Mouse (Mus musculus) intestine, embryonic 16.5 days (tissue): ENCODE measurements at regions not wholly inside any gene's neighbourhood (a gene's known extent, or its start where the extent isn't known, plus 50 kb on each side); places are given as distances from the start of the nearest gene placed in this dataset.
"Not testable (repeated sequence)": the region's sequence is repeated elsewhere in the genome, so short reads cannot be mapped to it uniquely, and the experiment has no call there.

ENCODE experiments used
- ATAC-seq: fragments of 200-750 bp; cut with Nextera tagmentation; 2 replicates; pipeline ENCODE4 v1.8.0; 2017; ENCODE audit warnings: moderate TSS enrichment, moderate library complexity
- H3K27ac ChIP-seq: fragments of 300-500 bp; sonication (generic); 2 replicates; pipeline ENCODE4 v1.5.1; 2014; ENCODE audit warnings: mild to moderate bottlenecking, low read length
- H3K27me3 ChIP-seq: fragments of 300-500 bp; sonication (generic); replicated peaks from 2 replicates; pipeline ENCODE4 v1.6.1; 2014; ENCODE audit warnings: low read length, control low read depth, mixed read lengths; ENCODE audit not compliant: control insufficient read depth, insufficient read depth
- H3K36me3 ChIP-seq: fragments of 300-500 bp; sonication (generic); 2 replicates; pipeline ENCODE4 v1.6.1; 2014; ENCODE audit warnings: low read length, control low read depth; ENCODE audit not compliant: control insufficient read depth, insufficient read depth
- H3K4me1 ChIP-seq: fragments of 300-500 bp; sonication (generic); 2 replicates; pipeline ENCODE4 v1.6.1; 2014; ENCODE audit warnings: low read length, control low read depth, mixed read lengths; ENCODE audit not compliant: control insufficient read depth, insufficient read depth
- H3K4me2 ChIP-seq: fragments of 300-500 bp; sonication (generic); 2 replicates; pipeline ENCODE4 v1.6.1; 2014; ENCODE audit warnings: low read depth, low read length, control low read depth
- H3K4me3 ChIP-seq: fragments of 300-500 bp; sonication (generic); 2 replicates; pipeline ENCODE4 v1.5.1; 2014; ENCODE audit warnings: mild to moderate bottlenecking, low read length
- H3K9ac ChIP-seq: fragments of 300-500 bp; sonication (generic); 2 replicates; pipeline ENCODE4 v1.6.1; 2014; ENCODE audit warnings: low read depth, low read length
- H3K9me3 ChIP-seq: fragments of 300-500 bp; sonication (generic); 2 replicates; pipeline ENCODE4 v1.6.1; 2016; ENCODE audit warnings: low read length, control low read depth; ENCODE audit not compliant: control insufficient read depth
- WGBS: fragments of 180-500 bp; shearing (Covaris S2); extraction: QIAGEN DNeasy Blood & Tissue Kit; methylation state at CpG from one replicate; pipeline ENCODE4 v1.1.7; 2014; 5-methylcytosine and 5-hydroxymethylcytosine counted together

DNA sequence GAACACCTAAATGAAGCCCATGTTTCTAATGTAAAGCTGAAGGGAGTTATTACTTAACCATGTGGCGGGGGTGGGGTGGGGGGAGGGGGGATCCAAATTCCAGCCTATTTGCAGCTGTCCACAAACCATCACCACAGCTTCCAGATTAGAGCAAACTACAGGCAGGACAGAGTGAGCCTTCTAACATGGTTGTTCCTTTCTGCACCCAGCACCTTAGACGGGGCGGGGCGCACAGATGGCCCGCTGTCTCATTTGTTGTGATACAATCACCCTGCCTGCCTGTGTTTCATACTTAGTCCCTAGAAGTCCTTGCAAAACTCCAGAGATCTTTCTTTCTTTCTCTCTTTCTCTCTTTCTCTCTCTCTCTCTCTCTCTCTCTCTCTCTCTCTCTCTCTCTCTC is 182.8 kb upstream of the Arhgap18 start:
- no peak overlapping the region for H3K9ac ChIP-seq
- H3K36me3 ChIP-seq: no peaks in the 10 kb centered on the region
- no peak overlapping the region for H3K27ac ChIP-seq
- no peak overlapping the region for H3K4me2 ChIP-seq
- no peak overlapping the region for H3K4me3 ChIP-seq
- no peaks in the 10 kb centered on the region for H3K4me1 ChIP-seq
- no peaks in the 10 kb centered on the region for H3K9me3 ChIP-seq
- 86% methylated on average over 5 of the region's 5 CpGs for WGBS
- no peak for ATAC-seq
- no peaks in the 10 kb centered on the region for H3K27me3 ChIP-seq

DNA sequence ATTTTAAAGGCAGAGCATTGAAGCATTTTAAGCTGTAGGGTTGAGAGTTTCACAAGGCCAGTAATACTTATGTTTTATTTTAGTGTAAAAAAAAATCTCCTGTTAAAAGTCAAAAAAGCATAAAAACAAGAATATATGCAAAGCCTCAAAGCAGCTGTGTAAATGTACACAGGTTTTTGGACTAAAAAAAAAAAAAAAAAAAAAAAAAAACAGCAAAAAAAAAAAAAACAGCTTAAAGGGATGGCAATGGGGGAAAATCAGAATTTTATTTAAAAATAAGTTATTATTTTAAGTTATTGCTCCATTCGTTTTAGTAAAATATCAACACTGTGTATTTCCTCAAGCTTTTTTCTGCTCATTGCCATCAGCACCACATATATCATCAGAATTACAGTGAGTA is 181.8 kb upstream of the Arhgap18 start:
- Histone ChIP-seq H3K4me2 (no peak overlapping the region), H3K4me3 (no peak overlapping the region), H3K9ac (no peak overlapping the region), H3K4me1 (no peaks in the 10 kb centered on the region), H3K27ac (no peak overlapping the region), H3K27me3 (no peaks in the 10 kb centered on the region), H3K9me3 (no peaks in the 10 kb centered on the region), H3K36me3 (no peaks in the 10 kb centered on the region)
- 84% methylated on average over 1 of the region's 1 CpGs for WGBS
- ATAC-seq: no peak

DNA sequence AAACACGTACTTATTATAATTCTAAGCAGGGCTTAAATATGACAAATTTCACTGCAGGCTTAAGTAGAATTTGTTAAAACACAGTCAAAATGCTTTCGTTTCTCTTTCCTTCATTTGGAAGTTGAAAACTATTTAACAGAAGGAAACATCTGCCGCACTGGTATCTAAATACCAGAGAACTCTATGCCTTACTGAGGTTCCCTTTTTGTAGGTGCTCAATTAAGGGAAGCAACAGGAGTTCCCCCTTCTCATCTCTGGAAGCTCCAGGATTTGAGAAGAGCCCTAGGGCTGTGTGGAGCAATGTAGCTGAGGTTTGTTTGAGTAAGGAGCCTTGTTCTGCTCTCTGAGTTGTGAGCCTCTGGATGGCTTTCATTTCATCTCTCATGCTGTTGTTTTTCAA is 177.1 kb upstream of the Arhgap18 start:
- no peaks in the 10 kb centered on the region for H3K4me1 ChIP-seq
- no peak overlapping the region for H3K4me3 ChIP-seq
- 75% methylated on average over 3 of the region's 3 CpGs for WGBS
- no peak overlapping the region for H3K27ac ChIP-seq
- no peaks in the 10 kb centered on the region for H3K27me3 ChIP-seq
- no peak overlapping the region for H3K9ac ChIP-seq
- no peak for ATAC-seq
- H3K4me2 ChIP-seq: no peak overlapping the region
- H3K9me3 ChIP-seq: no peaks in the 10 kb centered on the region
- no peaks in the 10 kb centered on the region for H3K36me3 ChIP-seq

DNA sequence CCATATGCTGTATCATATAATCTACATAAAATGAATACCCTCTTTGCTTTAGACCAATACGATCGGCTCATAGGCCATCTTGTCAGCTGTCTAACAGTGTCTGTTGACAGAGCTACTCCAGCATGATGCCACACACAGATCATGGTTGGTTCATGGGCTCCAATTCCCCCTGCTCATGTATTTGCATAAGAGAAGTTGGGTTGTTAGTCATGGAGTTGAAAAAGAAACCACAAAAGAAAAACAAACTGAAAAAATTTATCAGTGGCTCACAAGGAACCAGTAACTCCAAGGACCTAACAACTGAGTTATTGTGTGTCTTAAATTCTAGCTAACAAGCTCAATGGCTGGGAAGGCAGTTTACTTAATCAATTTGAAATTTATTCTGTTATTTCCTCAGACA is 176.1 kb upstream of the Arhgap18 start:
- H3K4me2 ChIP-seq: no peak overlapping the region
- H3K9ac ChIP-seq: no peak overlapping the region
- ATAC-seq: no peak
- no peak overlapping the region for H3K27ac ChIP-seq
- no peak overlapping the region for H3K4me3 ChIP-seq
- H3K4me1 ChIP-seq: no peaks in the 10 kb centered on the region
- H3K9me3 ChIP-seq: no peaks in the 10 kb centered on the region
- no peaks in the 10 kb centered on the region for H3K27me3 ChIP-seq
- 91% methylated on average over 2 of the region's 2 CpGs for WGBS
- no peaks in the 10 kb centered on the region for H3K36me3 ChIP-seq

DNA sequence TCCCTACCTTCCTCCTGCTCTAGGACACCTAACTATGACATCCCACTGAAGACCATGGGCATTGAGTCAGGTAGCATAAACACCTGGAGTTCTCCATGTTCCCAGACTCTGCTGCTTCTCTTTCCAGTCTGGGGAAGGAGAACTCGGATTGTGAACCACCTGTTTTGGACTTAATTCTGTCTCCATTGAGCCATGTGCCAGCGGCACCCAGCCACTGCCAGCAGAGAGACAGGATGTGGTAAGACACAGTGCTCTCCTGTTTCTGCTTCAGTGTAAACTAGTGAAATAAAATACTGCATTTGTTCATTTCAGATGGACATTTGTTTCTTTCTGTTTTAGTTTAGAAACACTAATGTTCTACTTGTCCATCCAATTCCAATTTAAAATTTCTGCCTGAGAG is 168.1 kb upstream of the Arhgap18 start:
- no peaks in the 10 kb centered on the region for H3K27me3 ChIP-seq
- H3K4me1 ChIP-seq: no peaks in the 10 kb centered on the region
- H3K9me3 ChIP-seq: 0 out of 2 replicates have a peak, but pooled peaks cover 6% of the 10 kb centered on the region
- no peak overlapping the region for H3K9ac ChIP-seq
- no peak for ATAC-seq
- H3K36me3 ChIP-seq: no peaks in the 10 kb centered on the region
- no peak overlapping the region for H3K4me2 ChIP-seq
- WGBS: 81% methylated on average over 2 of the region's 2 CpGs
- no peak overlapping the region for H3K27ac ChIP-seq
- no peak overlapping the region for H3K4me3 ChIP-seq

DNA sequence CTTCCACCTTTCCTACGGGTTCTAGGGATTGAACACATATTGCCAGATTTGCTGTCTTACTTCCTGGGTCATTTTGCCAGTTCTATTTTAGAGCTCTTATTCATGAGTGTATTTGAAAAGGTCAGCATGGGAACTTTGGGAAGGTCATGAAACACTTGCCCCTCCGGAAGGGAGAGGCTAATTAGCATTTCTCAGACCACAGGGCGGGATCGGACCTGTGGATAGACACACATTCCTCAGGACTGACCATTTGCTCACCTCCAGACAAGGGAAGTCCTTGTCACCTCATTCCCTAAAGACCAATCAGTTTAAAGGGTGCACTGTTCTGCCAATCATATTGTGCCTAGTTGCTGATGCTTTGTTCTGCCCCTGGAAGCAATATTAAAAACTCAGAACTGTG is 146.1 kb upstream of the Arhgap18 start:
- 81% methylated on average over 4 of the region's 4 CpGs for WGBS
- H3K4me1 ChIP-seq, ATAC-seq, H3K9me3 ChIP-seq, H3K36me3 ChIP-seq, H3K4me2 ChIP-seq, H3K27ac ChIP-seq, H3K27me3 ChIP-seq, H3K9ac ChIP-seq, H3K4me3 ChIP-seq: not testable (repeated sequence)

DNA sequence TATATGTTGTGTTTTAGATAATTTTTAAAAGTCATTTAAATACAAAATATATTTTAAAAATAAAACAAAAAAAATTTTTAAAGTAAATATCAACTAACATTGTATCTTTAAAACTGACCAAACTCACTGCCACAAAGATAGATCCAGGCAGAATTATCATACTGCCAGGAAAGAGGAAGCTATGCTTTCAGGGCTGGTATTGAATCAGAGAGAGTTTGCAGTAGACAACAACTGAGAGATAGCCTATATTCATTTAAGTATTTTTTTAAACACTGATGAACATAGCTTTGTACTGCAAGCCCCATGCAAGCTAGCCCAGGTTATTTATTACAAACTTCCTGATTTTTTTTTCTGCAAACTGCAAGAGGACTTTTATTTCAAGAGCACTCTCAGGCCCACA is 142.0 kb upstream of the Arhgap18 start:
- no peak overlapping the region for H3K4me3 ChIP-seq
- no peak for ATAC-seq
- no peaks in the 10 kb centered on the region for H3K36me3 ChIP-seq
- no peaks in the 10 kb centered on the region for H3K27me3 ChIP-seq
- H3K27ac ChIP-seq: no peak overlapping the region
- H3K9ac ChIP-seq: no peak overlapping the region
- no peaks in the 10 kb centered on the region for H3K9me3 ChIP-seq
- no peaks in the 10 kb centered on the region for H3K4me1 ChIP-seq
- H3K4me2 ChIP-seq: no peak overlapping the region

DNA sequence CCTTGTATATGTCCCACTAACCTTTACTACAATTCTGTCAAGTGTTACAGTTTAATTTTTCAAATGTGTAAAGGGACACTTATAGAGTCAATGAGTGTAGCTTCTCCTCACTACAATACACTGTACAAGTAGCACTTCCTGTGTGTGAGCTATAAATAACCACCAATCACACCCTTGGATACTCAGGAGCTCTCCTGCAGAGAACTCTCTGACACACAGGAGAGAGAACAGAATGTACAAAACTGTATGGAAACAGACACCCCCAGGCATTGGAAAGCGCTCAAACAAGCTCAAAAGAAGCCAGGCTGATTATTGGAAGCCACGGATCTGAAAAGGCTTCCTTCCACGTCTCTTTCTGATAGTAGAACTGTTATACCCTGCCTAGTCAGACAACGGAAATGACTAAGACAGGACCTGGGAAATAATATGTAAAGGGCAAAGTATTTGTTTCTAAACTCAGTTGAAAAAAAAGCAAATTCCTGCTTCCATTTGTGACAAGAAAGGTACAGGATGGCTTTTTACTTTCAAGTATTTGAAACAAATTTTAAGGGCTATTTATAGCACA is 122.9 kb upstream of the Arhgap18 start:
- no peak for ATAC-seq
- Histone ChIP-seq H3K4me2 (no peak overlapping the region), H3K4me1 (no peaks in the 10 kb centered on the region), H3K9ac (no peak overlapping the region), H3K4me3 (no peak overlapping the region), H3K36me3 (no peaks in the 10 kb centered on the region), H3K9me3 (no peaks in the 10 kb centered on the region), H3K27me3 (no peaks in the 10 kb centered on the region), H3K27ac (no peak overlapping the region)
- WGBS: 77% methylated on average over 4 of the region's 4 CpGs

DNA sequence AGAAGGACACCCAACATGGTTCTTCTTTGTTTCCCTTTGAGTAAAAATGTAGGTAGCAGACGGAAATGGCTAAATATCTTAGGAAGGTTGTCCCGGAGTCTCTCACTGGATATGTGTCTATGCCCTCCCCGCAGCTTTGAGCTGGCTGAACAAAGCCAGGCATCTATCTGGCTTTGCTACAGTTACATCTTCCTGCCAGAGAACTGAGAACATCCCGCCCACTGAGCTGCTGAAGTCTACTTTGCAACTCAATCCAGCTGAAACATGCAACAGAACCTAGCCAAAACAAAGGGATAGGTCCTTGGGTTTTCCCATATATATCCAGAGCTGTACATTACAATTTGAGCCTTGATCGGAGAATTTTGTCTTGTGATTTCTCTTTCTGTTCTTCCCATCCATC is 121.0 kb upstream of the Arhgap18 start:
- Histone ChIP-seq H3K9ac (no peak overlapping the region), H3K9me3 (no peaks in the 10 kb centered on the region), H3K27ac (no peak overlapping the region), H3K36me3 (no peaks in the 10 kb centered on the region), H3K4me3 (no peak overlapping the region), H3K27me3 (no peaks in the 10 kb centered on the region), H3K4me1 (no peaks in the 10 kb centered on the region), H3K4me2 (no peak overlapping the region)
- 93% methylated on average over 5 of the region's 5 CpGs for WGBS
- ATAC-seq: no peak

DNA sequence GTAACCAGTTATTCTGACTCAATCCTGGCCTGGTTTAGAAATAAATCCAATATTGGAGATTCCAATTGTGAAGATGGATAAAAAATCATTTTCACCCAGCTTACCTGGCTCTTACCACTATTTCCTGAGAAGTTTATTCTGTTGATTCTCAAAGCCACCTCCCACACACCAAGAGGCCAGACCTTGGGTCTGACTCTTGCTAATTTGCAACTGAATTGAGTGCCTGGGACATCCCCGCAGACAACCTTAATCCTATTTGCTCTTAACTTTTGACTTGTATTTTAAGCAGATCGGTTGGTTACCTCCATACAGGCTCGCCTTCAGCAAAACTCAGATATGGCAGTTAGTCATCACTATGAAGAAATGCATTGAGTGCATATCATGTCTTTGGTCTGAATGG is 115.8 kb upstream of the Arhgap18 start:
- 66% methylated on average over 3 of the region's 3 CpGs for WGBS
- H3K4me2 ChIP-seq: no peak overlapping the region

More for the DNA sequence above, 115.8 kb upstream of the Arhgap18 start:
- Histone ChIP-seq H3K4me3 (no peak overlapping the region), H3K27ac (no peak overlapping the region), H3K9ac (no peak overlapping the region), H3K9me3 (no peaks in the 10 kb centered on the region), H3K4me1 (no peaks in the 10 kb centered on the region), H3K36me3 (no peaks in the 10 kb centered on the region), H3K27me3 (no peaks in the 10 kb centered on the region)
- no peak for ATAC-seq
